Mouse (Mus musculus): ENCODE data around the gene Stxbp4.

Stxbp4 gene

DNA sequence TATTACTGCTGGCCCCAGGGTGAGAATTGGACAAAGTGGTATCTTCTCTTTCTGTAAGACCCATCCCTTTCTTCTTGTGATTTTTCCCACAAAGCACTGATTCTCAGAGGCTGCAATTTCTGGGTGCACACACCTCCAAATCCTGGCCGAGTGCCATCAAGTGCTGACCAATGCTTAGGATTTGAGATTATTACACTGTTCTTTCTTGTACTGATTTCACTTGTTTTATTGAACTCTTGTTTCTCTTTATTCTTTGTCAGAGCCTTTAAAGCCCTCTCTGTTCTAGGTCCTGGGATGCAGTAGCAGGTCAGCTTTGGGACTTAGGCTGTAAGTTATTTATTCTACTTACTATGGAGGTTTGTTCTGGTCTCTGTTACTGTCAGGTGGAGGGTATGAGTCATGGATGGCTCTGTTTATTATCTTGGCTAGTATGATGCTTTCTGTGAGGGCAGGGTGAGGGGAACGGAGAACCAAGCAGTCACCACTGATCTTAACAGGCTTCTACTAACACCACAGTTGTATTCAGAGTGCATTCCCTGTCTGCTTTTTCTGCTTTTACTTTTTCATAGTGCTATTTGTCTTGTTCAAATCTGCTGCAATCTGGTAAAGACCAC is 67.1 kb downstream of the Stxbp4 start:
- in situ Hi-C loops (cut with MboI, MseI), result no loop called here

DNA sequence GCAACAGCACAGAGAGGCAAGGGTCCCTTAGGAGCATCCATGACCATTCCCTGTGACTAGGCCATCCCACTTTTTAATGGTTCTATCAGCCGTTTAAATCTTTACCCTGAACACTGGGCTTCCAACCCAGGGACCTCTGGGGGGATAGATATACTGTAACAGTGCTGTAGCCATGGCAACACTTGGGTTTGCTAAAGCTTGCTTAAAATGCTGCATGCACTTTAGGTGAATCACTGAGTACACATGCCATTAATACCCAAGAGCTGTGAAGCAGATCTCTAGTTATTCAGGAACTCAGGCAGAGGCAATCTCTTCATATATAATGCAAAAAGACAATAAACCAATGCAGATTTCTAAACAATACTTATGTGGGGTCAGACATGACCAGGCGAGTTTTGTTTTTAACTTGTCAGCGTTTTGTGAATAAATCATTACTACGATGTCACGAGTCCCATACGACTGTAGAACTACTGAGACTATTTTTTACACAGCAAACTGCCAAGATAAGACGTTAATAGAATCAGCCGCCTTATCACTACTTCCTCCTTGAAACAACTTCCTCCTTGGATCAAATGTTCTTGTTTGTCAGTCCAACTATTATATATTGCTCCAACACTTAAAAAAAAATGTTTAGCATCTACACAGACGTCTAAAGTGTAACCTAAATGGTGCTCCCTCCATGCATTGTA is 79.4 kb downstream of the Stxbp4 start:
- in situ Hi-C loops (cut with MboI, MseI), result loop anchor here in 1 of 2 experiments (5.0 kb wide), 1 partner anchor 49 kb away; no protein-coding TSS in a partner anchor

DNA sequence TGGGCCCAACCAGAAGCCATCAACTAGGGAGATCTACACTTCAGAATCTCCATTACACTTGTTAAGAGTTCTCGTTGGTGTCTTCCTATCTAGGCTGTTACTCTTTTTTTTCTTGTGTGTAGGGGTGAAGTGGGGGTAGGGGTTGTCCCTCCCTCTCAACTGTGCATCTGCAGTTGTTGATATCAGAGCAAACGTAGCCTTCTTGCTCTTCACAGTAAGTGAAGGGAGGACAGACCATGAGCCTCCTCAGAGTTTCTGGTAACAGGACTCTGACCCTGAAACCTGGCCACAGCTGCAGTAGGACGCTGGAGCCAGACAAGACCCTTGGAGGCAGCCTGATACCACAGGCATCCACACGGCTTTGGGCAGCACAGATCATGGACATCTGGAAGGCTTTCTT is 81.4 kb downstream of the Stxbp4 start:
- in situ Hi-C loops (cut with MboI, MseI), result loop anchor here in 1 of 2 experiments (5.0 kb wide), 1 partner anchor 51 kb away; no protein-coding TSS in a partner anchor

DNA sequence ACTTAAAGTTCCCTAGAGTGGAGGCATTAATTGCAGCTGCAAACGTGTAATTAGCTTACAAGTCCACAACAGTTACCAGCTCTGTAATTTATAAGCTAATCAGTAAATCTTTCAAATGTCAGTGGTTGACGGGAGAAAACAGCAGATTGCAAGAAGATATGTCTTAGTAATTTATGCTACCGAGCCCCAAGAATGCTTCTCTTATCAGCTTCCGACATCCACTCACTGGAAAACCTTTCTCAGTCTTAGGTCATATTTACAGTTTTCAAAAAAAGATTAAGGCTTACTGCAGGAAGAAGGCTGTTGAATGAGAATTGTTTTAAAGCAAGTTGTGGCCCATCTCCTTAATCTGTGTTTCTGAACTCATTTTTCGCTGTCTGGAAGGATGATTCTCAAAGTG is 83.9 kb downstream of the Stxbp4 start:
- in situ Hi-C loops (cut with MboI, MseI), result no loop called here

DNA sequence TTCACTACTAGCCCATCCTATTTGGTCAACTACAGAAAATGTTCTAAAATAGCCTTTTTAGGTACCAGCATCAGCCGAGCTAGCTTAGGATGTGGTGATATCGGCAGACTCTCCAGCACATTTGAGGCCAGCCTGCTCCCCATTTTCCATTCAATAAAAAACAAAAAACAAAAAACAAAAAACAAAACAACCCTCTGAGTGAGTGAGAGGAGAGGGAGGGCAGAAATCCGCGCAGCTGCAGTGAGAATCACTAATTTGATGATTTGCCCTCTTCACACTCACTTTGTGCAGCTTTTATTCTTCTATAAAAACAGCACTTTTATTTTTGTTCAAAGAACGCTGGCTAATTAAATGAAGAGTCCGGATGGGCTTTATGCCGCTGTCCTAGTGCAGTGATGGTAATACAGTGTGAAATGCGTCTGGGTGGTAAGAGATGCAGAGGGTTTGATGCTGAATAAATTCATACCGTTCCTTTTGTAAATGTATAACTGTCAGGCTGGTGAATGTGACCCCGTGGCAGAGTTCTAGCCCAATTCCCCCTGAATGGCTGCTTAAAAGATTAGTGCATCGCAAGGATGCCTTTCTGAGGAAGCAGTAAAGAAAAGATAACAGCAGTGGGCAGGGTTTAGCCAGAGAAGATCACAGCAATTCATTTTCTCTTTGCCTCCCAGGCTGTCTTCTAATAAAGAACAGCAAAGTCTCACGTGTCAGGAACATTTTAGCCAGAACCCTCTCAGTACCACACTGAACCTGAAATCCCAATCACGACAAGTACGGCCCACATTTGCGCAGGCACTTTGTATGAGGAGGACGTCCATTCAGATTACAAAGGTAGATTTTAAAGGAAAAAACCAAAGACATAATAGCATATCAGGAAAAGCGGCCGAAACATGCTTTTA is 85.3 kb downstream of the Stxbp4 start:
- in situ Hi-C loops (cut with MboI, MseI), result no loop called here

- in situ Hi-C loops (cut with MboI, MseI), result no loop called here
Measured at GRCm38 (mm10) chr11:90548560-90548959, 89.3 kb downstream of the Stxbp4 start.

DNA sequence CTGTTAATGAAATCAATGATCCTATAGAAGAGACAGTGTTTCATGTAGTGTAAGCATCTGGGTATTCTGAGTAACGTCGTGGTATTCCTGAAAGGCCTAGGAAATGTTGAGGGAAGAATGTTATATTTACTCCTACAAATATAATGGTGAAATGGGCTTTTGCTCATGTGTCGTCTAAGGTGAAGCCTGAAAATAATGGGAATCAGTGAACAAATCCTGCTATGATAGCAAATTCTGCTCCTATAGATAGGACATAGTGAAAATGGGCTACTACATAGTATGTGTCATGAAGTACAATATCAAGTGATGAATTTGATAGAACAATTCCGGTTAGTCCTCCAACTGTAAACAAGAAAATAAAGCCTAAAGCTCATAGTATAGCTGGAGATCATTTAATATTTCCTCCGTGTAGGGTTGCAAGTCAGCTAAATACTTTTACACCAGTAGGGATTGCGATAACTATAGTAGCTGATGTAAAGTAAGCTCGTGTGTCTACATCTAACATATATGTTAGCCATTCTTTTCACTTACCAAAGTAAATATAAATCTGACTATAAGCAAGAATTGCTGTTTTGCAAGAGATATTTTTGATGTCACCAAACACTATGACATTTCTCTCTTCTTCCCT is 99.1 kb downstream of the Stxbp4 start:
- in situ Hi-C loops (cut with MboI, MseI), result no loop called here

DNA sequence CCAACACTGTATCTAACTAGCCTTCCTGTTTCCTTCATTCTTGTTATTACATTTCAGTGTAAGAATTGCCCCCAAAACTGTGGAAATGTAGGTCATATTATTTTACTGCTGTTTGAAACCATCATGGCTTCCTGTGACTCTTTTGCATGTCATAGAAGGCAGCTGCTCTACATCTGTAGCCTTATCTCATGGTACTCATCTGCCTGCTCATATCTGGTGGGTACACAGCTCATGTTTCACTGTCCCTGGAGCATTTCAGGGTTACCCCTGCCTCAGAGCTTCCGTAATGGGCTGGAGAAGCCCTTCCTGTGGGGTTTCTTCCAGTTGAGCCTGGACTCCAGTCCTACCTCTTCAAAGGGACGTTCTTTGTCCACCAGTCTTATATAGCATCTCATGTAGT is 112.6 kb downstream of the Stxbp4 start:
- in situ Hi-C loops (cut with MboI, MseI), result no loop called here

GRCm38 (mm10) chr11:90521040-90521439 is 116.8 kb downstream of the Stxbp4 start:
- in situ Hi-C loops (cut with MboI, MseI), result no loop called here

DNA sequence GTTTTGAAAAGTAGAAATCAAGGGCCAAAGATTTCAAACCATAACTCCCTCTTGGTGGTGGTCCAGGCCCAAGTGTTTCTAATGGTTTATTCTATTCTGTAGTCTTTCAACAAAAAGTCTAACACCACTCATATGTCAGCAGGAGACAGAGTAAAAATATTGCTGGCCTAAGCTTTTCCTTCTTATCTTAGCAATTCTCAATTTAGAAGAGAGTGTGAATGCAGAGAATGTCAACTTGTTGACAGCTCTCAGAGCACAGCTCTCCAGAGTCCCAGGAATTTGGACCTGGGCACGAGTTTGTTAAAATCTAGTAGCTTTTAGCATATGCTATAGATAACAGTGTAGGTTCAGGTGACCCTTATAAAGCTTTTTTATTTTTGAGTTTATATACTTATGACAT is 120.1 kb downstream of the Stxbp4 start:
- in situ Hi-C loops (cut with MboI, MseI), result no loop called here

DNA sequence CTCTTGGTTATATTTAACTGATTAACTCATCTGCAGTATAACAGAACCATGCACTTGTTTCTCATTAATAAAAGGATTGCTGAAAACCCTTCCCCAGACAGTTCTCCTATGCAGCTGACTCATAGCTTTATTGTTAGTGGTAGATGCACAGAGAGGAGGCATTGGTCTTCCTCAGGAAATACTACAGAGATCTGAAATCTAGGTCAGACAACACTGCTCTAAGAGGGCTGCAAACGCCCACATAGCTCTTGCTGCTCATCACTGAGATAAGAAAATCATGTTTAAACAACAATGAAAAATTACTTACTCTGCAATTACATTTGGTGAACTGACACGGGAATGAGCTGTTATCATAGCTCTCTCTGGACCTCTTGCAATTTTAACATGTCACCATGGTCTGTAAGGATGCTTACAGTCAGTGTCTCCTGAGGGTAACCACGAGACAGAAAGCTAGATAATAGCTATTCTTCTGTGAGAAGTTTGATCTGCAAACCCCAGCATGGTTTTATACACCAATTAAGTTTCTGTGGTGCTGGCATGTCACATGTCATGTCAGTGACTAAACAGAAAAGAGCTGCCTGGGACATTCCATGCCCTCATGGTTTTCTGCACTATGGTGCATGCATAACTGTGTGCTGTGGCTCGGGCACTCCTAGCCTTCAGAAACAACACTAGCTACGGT is 125.2 kb downstream of the Stxbp4 start:
- in situ Hi-C loops (cut with MboI, MseI), result no loop called here

- in situ Hi-C loops (cut with MboI, MseI), result no loop called here
Measured at GRCm38 (mm10) chr11:90501846-90502245, 136.0 kb downstream of the Stxbp4 start.

DNA sequence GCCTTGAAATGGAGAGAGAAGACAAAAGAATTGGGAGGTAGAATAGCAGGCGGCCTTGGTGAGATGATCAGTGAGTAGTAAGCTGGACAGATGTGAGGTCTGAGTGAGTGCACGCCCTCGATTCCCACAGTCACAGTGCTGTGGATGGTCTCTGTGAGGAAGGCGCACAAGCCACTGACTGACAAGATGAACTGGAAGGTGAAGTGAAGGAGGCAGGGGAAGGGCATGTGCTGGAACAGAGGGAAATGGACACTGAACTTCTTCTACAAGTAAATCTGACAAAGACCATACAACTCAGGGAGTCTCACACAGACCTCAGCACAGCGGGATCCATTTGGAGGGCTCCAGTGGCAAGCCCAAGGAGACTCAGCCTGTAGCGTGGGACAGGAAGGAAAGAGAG is 138.0 kb downstream of the Stxbp4 start:
- in situ Hi-C loops (cut with MboI, MseI), result loop anchor here in 1 of 2 experiments (25.0 kb wide), 1 partner anchor 437 kb away; no protein-coding TSS in a partner anchor

GRCm38 (mm10) chr11:90498461-90498860 is 139.4 kb downstream of the Stxbp4 start:
- in situ Hi-C loops (cut with MboI, MseI), result loop anchor here in 1 of 2 experiments (25.0 kb wide), 1 partner anchor 439 kb away; no protein-coding TSS in a partner anchor

DNA sequence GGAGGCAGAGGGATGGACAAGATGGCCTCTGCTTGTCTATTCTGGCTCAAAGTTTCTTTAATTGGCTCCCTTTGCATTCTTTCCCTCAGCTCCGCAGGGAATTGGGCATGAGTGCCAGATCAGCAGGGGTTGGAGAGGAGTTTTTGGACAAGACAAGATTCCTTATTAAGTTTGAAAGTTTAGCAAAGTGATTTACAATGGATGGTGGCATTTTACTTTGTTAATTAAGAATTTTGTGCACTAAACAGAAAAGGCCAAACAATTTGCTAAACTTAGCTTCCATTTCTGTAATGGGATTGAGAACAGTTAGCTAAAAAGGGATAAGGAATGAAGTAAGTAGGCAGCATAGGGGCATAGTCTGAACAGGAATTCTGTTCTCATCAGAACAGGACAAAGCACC is 142.9 kb downstream of the Stxbp4 start:
- in situ Hi-C loops (cut with MboI, MseI), result loop anchor here in 1 of 2 experiments (25.0 kb wide), 1 partner anchor 442 kb away; no protein-coding TSS in a partner anchor

DNA sequence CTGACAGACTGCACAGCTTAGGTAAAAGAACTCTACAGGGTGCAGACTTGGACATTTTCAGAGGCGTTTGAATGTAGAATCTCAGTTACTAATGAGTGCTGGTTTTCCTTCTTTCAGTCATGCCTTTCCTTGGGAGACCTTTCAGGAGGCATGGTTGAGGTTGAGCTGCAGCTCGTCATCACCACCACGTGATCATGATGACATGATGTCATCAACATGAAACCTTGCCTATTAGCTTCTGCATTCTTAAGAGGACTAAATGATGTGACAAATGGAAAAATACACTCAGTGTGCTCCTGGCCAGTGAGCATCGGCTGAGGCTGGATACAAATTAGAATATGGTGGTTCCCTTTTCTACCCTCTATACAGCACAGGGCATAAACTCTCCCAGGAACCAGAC is 145.4 kb downstream of the Stxbp4 start:
- in situ Hi-C loops (cut with MboI, MseI), result loop anchor here in 1 of 2 experiments (25.0 kb wide), 1 partner anchor 445 kb away; no protein-coding TSS in a partner anchor

DNA sequence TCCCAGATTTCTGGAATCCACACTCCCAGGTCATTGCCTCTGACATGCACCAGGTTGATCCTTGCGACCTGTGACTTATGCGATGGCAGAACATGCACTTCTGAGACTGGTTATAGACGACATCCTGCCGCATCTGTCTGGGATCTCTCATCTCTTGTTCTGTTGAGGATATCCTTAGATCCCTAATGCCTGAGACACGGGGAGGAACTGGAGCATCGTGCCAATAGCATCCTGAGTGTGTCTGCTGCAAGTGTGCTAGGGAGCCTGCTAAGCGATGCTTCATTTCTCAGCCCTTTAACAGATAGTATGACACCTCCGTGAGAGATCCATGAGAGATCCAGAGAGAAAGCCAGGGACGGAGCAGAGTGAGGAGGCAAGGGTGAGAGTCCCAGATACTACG is 148.7 kb downstream of the Stxbp4 start:
- in situ Hi-C loops (cut with MboI, MseI), result loop anchor here in 1 of 2 experiments (25.0 kb wide), 1 partner anchor 448 kb away; no protein-coding TSS in a partner anchor

DNA sequence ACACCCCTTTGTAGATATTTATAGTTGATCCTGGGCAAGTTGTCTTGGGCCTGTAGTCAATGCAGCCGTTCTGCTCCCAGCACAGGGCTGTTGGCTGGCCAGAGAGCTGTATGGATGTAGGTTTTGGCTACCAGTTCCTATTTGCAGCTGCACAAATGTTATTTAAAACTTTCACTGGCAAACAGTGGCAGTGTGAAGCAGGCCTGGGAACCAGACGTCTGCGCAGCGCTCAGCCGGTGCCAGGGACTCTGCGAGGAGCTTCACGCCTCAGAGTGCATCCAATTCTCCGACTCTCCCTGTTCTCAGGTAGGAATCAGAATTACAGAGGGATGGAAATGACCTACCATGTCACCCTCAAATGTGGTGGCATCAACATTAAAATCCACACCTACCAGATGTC is 150.2 kb downstream of the Stxbp4 start:
- in situ Hi-C loops (cut with MboI, MseI), result loop anchor here in 1 of 2 experiments (25.0 kb wide), 1 partner anchor 450 kb away; no protein-coding TSS in a partner anchor

DNA sequence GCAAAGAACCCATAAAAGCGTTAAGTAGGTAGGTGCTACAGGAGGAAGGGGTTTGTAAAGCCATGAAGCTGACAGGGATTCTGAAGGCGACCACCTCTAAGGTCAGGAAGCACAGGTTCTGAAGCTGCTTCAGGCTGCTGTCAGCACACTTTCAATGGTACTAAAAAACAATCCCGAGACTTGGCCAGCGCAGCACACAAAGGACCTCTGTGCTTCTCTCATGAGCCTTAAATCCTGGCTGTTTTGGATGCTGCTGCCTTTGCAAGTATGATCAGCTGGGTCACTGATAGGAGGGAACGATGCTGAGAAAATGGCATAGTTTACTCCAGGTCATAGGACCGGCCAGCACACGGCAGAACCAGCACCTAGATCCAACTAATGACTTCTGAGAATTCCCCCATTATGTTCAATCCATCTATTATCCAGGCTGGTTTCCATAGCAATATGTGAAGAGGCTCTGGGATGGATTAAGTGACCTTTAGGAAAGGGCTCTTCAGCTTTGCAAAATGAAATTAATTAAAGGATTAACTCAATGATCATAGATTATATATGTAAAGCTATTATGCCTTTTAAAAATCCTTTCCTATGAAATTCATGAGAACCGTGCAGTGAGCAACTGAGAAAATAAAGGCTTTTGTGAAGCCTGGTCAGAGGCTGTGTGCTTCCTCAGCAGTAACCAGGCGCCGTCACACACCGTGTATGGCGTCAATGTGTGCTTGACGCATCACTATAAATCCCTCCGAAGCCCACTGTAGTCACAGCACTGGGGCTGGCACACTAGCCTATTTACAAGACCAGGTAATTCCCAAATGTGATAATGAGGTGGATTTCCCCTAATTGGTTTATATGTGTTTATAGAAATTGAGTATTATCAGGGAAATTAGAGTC is 152.9 kb downstream of the Stxbp4 start:
- in situ Hi-C loops (cut with MboI, MseI), result loop anchor here in 1 of 2 experiments (25.0 kb wide), 1 partner anchor 452 kb away; no protein-coding TSS in a partner anchor
